Mouse (Mus musculus) liver, embryonic 13.5 days (tissue): ENCODE results near the gene Fzd7. TPM values are rescaled to one million over a fixed set of nuclear protein-coding genes. Genes with fewer than 3 reads are reported as not detected.

Experiments used
- ATAC-seq: fragments of 200-750 bp; cut with Nextera tagmentation; 2 replicates; pipeline ENCODE4 v1.8.0; 2017; ENCODE audit warnings: low read depth, mild to moderate bottlenecking, moderate number of reproducible peaks, moderate library complexity
- DNase-seq: peaks from one replicate; pipeline ENCODE4 v3.0.0; 2022
- H3K27ac ChIP-seq: fragments of 300-500 bp; sonication (generic); 2 replicates; pipeline ENCODE4 v1.5.1; 2015; ENCODE audit warnings: moderate library complexity, mild to moderate bottlenecking, inconsistent platforms
- H3K27me3 ChIP-seq: fragments of 300-500 bp; sonication (generic); 2 replicates; pipeline ENCODE4 v1.6.1; 2015; ENCODE audit warnings: mild to moderate bottlenecking, inconsistent platforms
- H3K36me3 ChIP-seq: fragments of 300-500 bp; sonication (generic); 2 replicates; pipeline ENCODE4 v1.6.1; 2015; ENCODE audit warnings: mild to moderate bottlenecking, inconsistent platforms
- H3K4me1 ChIP-seq: fragments of 300-500 bp; sonication (generic); replicated peaks from 2 replicates; pipeline ENCODE4 v1.6.1; 2015; ENCODE audit warnings: inconsistent platforms
- H3K4me2 ChIP-seq: fragments of 300-500 bp; sonication (generic); 2 replicates; pipeline ENCODE4 v1.6.1; 2015; ENCODE audit warnings: inconsistent platforms, mild to moderate bottlenecking, moderate library complexity
- H3K4me3 ChIP-seq: fragments of 300-500 bp; sonication (generic); replicated peaks from 2 replicates; pipeline ENCODE4 v1.5.1; 2015; ENCODE audit warnings: mild to moderate bottlenecking, inconsistent platforms
- H3K9ac ChIP-seq: fragments of 300-500 bp; sonication (generic); 2 replicates; pipeline ENCODE4 v1.6.1; 2015; ENCODE audit warnings: mild to moderate bottlenecking, inconsistent platforms
- H3K9me3 ChIP-seq: fragments of 300-500 bp; sonication (generic); replicated peaks from 2 replicates; pipeline ENCODE4 v1.6.1; 2016; ENCODE audit warnings: inconsistent platforms
- WGBS: fragments of 180-500 bp; shearing (Covaris S2); methylation state at CpG from one replicate; pipeline ENCODE4 v1.1.7; 2015; ENCODE audit not compliant: insufficient replicate concordance; 5-methylcytosine and 5-hydroxymethylcytosine counted together
- polyA plus RNA-seq: library from polyadenylated mRNA; unstranded; fragments of >200 nt; fragmentation: Nextera tagmentation; extraction: Ambion mirVana; gene quantifications from 2 replicates; pipeline ENCODE4 v1.2.1, GENCODE M21; 2015

Gene Fzd7
- polyA plus RNA-seq, 1 experiment from 2014 or later, result 1.4 TPM

GRCm38 (mm10) chr1:59527219-59527618 is 45.0 kb downstream of the Fzd7 start:
- no peak overlapping the region for H3K4me2 ChIP-seq
- no peak overlapping the region for H3K9ac ChIP-seq
- no peaks in the 10 kb centered on the region for H3K36me3 ChIP-seq
- DNase-seq (no peak), ATAC-seq (no peak)
- no peak overlapping the region for H3K4me3 ChIP-seq
- H3K4me1 ChIP-seq, result no peaks in the 10 kb centered on the region
- WGBS, result 71% methylated on average over 6 of the region's 6 CpGs
- no peaks in the 10 kb centered on the region for H3K27me3 ChIP-seq
- H3K9me3 ChIP-seq, result no peaks in the 10 kb centered on the region
- no peak overlapping the region for H3K27ac ChIP-seq

DNA sequence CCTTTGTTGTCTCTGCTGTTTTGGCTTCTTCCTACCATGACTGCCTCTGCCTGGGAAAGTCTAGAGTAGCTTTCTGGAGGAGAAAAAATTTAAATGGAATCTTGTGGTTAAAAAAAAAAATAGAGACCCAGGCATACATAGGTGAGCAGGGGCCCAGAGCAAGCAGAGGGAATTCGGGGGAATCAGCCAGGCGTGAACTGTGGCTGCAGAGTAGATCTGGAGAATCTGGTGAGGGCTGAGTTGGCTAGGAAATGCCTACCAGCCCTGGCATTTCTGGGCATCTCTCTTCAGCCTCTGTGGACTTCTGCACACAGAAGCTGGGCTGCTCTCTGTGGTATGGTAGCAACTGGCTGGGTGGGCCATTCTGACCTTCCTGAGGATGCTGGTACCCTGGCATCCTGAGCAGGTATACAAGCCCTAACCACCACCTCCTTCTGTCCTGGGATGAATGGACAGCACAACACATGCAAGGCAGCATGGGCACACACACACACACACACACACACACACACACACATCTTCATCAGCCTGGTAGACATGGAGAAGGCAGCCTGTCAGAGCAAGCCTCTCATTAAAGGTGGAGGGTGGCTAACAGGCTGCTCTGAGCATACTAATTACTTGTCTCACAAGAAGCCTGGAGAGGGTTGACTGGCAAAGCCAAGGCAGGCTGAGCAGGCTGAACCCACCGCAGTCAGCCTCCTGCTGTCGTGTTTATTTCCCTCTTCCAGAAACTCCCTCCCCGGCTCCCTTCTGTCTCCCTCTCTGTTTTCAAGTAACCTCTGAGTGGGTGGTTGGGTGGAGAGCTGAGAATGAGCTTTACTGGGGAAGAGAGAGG is 53.0 kb downstream of the Fzd7 start:
- Histone ChIP-seq H3K27ac (no peak overlapping the region), H3K9ac (no peak overlapping the region), H3K9me3 (no peaks in the 10 kb centered on the region), H3K4me2 (no peak overlapping the region), H3K4me1 (no peaks in the 10 kb centered on the region), H3K36me3 (no peaks in the 10 kb centered on the region), H3K27me3 (0 out of 2 replicates have a peak, but pooled peaks cover 6% of the 10 kb centered on the region), H3K4me3 (no peak overlapping the region)
- ATAC-seq (no peak), DNase-seq (no peak)
- WGBS, result 43% methylated on average over 5 of the region's 5 CpGs

Other genes with a start within 250 kb of the Fzd7 start
- gene Als2, start 245.2 kb upstream of the Fzd7 start, polyA plus RNA-seq, result 4.5 and 6.4 TPM in 2 replicates
- not detected in 2 replicates for gene Cdk15, start 225.5 kb upstream of the Fzd7 start, polyA plus RNA-seq
- gene Gm973, start 33.8 kb downstream of the Fzd7 start, polyA plus RNA-seq, result 0.12 and 0.44 TPM in 2 replicates
- 186 and 213 TPM in 2 replicates for gene Sumo1, start 188.4 kb downstream of the Fzd7 start, polyA plus RNA-seq
- gene Nop58, start 202.5 kb downstream of the Fzd7 start, polyA plus RNA-seq, result 226 and 278 TPM in 2 replicates